Mouse (Mus musculus): Measurements from ENCODE around the gene Vmn2r4.
"Not testable (repeated sequence)": the region's sequence is repeated elsewhere in the genome, so short reads cannot be mapped to it uniquely, and the experiment has no call there.

Gene Vmn2r4

GRCm38 (mm10) chr3:64415268-64415667 lies at the start of gene Vmn2r4:
Gene Vmn2r4, minus strand, starts transcription at chr3:64415368.
- not testable (repeated sequence) for DNase-seq

GRCm38 (mm10) chr3:64434261-64434660 lies 19.1 kb upstream of the Vmn2r4 start:
- DNase-seq = not testable (repeated sequence)

- not testable (repeated sequence) for DNase-seq
Observed at GRCm38 (mm10) chr3:64428117-64428798, 13.1 kb upstream of the Vmn2r4 start.

GRCm38 (mm10) chr3:64422141-64422540 lies 7.0 kb upstream of the Vmn2r4 start:
- DNase-seq = not testable (repeated sequence)

GRCm38 (mm10) chr3:64417477-64417876 lies 2.3 kb upstream of the Vmn2r4 start:
- DNase-seq = peak in 1 of 2 experiments; percentile 11

- not testable (repeated sequence) for DNase-seq
Observed at GRCm38 (mm10) chr3:64414253-64414652, 915 bp downstream of the Vmn2r4 start.

GRCm38 (mm10) chr3:64359286-64360035 lies 55.7 kb downstream of the Vmn2r4 start:
- DNase-seq = no peak

Measured in cerebellum, postnatal 36 days (tissue).